Mouse (Mus musculus) ovary, adult 2 months (tissue): ENCODE measurements around the gene Ppp1r27. TPM values are rescaled to one million over a fixed set of nuclear protein-coding genes. Genes with fewer than 3 reads are reported as not detected.

ENCODE experiments used
- polyA plus RNA-seq: library from polyadenylated mRNA; depleted of rRNA; stranded (reverse); fragments of >200 nt; gene quantifications from 2 replicates; pipeline ENCODE4 v1.2.3, GENCODE M21; 2012; rRNA removed

Ppp1r27 gene
- not detected in 2 replicates for polyA plus RNA-seq

DNA sequence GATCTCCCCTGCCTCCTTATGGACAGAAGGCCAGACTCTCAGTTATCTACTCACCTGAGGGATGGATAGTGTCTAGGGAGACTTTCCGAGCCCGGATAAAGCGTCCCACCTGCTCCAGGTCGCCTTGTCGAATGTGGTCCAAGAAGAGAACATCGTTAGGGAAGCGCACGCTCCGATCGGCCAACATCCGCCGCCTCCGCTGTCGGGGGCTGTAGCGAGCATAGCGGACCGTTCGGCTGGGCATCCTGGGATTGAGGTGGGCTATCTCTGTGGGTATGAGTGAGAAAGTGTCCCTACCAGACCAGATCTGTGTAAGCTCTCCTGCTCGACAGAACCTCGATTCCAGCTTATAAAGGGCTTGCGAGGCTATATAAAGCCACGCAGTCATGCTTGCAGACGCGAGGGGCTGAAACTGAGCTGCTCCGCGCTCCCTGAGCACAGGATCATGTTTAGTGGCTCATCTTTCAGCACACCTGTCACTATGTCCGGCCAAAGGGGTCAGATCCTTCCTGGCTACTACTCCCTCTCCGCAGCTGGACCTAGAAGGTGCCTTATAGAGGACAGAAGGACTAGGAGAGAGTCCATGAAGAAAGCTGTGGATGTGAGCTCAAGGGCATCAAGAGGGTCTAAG, at the start of gene Ppp1r27:
Gene Ppp1r27 (minus strand): TSS at position 323 of the 631 bp plus-strand sequence.

DNA sequence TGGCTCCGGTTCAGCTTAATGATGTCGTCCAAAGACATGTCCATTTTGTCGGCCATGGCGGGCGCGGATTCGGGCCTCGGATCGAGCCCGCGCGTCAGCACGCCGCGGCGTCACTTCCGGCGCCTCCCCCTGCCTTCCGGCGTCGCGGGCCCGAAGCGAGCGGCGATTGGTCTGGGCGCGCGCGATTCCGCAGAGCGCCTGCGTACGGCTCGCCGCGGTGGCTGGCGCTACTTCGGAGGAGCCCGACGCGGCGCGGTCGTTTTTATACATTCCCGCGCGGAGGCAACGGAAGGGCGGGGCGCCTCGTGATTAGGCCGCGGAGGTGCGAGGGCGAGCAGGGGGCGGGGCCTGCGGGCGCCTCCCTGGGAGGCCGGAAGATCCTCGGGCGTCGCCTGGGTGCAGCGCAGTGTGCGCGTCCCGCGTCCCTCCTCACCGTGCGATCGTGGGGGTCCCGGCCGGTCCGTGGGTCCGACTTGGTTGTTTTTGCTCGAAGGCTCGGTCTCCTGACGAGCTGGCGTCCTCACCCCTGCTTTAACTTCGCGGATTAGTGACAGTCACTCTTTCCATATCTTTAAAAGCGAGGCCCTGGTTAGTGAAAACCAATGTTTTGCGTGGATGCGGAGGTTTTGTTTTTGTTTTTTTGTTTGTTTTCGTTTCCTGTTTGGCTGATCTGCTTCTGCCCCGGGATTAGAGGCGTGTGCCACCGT, 47.5 kb upstream of the Ppp1r27 start, which contains the start of the genes Alyref and Anapc11:
Gene Alyref (minus strand): TSS at position 83 of the 707 bp plus-strand sequence.
Gene Anapc11 (plus strand): TSS at position 139 of the 707 bp plus-strand sequence.

DNA sequence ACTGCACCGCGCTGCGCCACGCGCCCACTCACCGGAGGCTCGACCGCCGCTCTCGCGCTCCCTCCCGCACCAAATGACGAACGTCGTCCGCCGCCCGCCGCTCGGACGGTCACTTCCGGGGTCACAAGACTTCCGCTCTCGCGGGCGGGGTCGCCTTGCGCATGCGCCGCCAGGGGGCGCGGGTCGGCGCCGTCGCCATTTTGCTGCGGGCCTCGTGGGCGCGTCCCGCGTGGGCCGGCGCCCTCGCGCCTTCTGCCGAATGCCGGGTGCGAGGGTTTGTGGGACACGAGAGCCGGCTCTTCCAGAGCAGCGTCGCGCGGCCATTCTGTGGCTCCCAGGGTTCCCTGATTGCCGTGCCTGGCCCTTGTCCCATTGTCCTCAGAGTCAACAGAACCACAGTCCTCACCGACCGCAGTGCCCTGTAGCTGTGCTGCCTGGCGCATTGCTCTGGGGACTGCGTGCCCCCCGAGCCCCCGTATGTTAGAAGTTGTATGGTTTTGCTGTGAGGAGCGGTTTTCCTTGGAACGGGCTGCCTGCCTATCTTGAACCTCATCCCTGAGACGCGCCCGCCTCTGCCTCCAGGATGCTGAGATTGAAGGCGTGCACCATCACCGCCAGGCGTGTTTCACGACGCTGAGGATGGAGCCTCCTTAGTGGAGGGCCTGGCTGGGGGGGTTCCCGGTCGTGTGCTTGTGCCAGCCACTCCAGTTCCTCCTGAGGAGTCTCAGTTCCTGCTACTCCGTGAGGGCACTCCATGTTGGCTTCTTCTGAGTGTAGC, 30.7 kb upstream of the Ppp1r27 start, which contains the start of gene Arhgdia:
Gene Arhgdia (minus strand): TSS at position 135 of the 778 bp plus-strand sequence.

DNA sequence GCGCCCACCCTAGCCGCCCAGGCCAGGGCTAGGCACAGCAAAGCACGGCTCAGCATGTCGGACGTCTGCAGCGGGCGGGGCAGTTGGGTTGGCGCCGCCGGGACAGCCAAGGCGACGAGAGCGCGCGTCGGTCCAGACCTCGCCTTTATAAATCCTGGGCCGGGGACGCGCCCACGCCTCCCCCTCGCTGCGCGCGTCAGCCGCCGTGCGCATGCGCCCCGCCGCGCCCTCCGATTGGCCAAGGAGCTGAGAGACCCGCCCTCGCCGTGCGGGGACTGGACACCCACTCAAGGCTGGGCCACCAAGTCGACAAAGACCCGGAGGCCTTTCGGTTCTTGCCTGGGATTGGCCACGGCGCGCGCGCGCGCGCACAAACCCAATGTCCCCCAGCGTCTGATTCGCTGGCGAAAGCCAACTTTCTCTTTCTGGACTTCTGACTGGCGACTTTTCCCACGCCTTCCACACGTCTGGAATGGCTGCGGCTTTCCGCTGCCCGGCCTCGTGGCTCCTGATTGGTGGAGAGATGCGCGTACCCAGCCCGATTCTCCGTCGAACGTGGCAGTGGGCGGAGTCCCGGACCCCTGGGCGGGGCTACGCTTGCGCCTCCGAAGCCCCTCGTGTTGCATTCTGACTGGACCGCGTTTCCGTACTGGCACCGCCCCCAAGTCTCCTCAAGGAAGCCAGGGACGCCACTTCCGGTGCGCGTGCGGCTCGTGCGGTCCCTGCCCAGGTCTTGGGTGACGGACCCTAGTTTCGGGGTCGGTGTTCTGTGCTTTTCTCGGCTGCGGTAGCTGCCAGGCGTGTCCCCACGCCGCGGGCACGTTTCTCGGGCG, 22.0 kb upstream of the Ppp1r27 start, which contains the start of gene P4hb:
Gene P4hb (minus strand): TSS at position 502 of the 833 bp plus-strand sequence.

DNA sequence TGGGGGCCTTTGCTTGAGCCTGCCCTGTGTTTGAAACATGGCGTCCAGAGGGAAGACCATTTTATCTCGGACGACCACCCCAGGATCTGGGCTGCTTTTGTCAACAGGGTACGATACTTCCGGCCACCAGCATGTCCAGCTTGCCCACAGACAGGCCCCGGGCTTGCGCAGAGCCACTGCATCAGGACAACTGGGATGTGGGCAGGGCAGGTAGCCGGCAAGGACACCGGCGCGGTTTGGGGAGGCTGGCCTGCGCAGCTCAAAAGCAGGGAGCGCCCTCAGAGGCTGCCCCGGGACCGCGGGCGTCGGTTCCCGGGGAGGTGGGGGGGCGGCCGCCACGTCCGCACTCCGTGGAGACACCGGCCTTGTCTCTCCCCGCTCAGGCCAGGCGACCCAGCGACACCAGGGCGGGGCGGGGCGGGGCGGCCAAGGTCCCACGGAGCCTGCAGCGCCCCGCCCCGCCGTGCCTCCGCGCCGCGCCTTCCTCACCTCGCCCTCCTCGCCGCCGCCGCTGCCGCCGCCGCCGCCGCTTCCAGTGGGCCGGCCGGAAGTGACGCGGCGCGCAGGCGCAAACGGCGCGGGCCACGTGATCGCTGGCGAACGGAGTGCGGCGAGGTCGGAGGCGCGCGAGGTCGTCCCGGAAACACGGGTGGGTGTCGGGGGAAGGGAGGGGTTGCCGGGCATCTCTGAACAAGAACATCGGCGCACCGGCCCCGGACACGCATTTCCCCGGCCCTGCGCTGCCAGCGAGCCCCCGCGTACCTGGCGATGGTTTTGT, 1.6 kb downstream of the Ppp1r27 start, which contains the start of gene Mcrip1:
Gene Mcrip1 (minus strand): TSS at position 560 of the 778 bp plus-strand sequence.

DNA sequence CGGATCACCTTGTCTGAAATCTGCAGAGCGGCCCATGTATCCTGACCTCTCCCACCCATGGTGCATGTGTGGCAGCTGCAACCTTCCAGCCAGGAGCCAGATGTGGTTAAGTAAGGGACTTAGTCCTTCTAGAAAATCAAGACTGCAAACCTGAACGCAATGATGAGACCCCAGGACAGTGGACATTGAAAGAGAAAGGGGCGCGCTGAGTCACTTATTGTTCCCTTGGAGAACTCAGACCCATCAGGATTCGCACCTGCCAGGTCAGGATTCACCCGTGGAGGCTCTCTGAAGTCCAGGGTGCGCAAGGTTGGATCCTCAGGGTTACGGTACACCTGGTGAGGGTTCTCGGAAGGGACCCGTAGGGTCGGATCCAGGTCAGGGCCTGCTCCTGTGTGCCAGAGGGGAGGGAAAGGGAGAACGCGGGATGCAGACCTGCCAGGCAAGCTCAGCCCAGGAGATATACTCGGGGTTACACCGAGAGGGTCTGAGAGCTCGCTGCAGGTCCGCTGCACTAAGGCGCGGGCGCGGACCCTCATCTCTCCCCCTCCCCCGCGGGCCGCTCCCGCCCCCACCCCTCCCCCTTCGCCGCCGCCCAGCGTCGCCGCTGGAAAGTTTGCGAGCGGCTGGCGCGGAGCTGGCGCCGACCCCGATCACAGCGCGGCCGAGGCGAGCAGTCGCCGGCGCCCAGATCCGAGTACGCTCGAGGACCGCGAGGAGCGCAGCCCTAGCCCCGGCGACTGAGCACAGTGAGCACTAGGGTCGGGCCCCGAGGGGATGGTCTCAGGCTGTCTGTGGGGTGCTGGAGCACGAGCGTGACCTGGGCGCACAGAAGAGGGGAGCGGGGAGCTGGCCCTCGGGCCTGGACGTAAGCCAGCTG, 20.6 kb downstream of the Ppp1r27 start, which contains the start of gene Gcgr:
Gene Gcgr (plus strand): TSS at position 615 of the 880 bp plus-strand sequence.

Other genes starting within 250 kb of the Ppp1r27 start
- gene Actg1, start 202.6 kb downstream of the Ppp1r27 start, polyA plus RNA-seq, result 1,216 and 1,304 TPM in 2 replicates
- 0.22 and 0.51 TPM in 2 replicates for gene Fscn2, start 189.6 kb downstream of the Ppp1r27 start, polyA plus RNA-seq
- 110 and 134 TPM in 2 replicates for gene Faap100, start 172.4 kb downstream of the Ppp1r27 start, polyA plus RNA-seq
- 106 and 121 TPM in 2 replicates for gene Nploc4, start 113.4 kb downstream of the Ppp1r27 start, polyA plus RNA-seq
- gene Tspan10, start 108.5 kb downstream of the Ppp1r27 start, polyA plus RNA-seq, result 0.13 TPM in 1 of 2 replicates, not detected in the other
- 1.1 and 1.2 TPM in 2 replicates for gene Pde6g, start 97.6 kb downstream of the Ppp1r27 start, polyA plus RNA-seq
- 30.5 and 34.8 TPM in 2 replicates for gene Oxld1, start 93.1 kb downstream of the Ppp1r27 start, polyA plus RNA-seq
- 13.1 and 17.5 TPM in 2 replicates for gene Ccdc137, start 93.0 kb downstream of the Ppp1r27 start, polyA plus RNA-seq
- 31.1 and 35.0 TPM in 2 replicates for gene Arl16, start 83.5 kb downstream of the Ppp1r27 start, polyA plus RNA-seq
- gene Mrpl12, start 66.5 kb downstream of the Ppp1r27 start, polyA plus RNA-seq, result 115 and 155 TPM in 2 replicates
- gene Slc25a10, start 59.3 kb downstream of the Ppp1r27 start, polyA plus RNA-seq, result 226 and 229 TPM in 2 replicates
- gene Gcgr, start 20.4 kb downstream of the Ppp1r27 start, polyA plus RNA-seq, result 2.3 and 3.3 TPM in 2 replicates
- gene Mcrip1, start 1.4 kb downstream of the Ppp1r27 start, polyA plus RNA-seq, result 185 and 195 TPM in 2 replicates
- 355 TPM in 2 replicates for gene P4hb, start 22.1 kb upstream of the Ppp1r27 start, polyA plus RNA-seq
- gene Arhgdia, start 30.5 kb upstream of the Ppp1r27 start, polyA plus RNA-seq, result 779 and 887 TPM in 2 replicates
- gene Alyref, start 47.2 kb upstream of the Ppp1r27 start, polyA plus RNA-seq, result 30.8 and 42.7 TPM in 2 replicates
- gene Anapc11, start 47.3 kb upstream of the Ppp1r27 start, polyA plus RNA-seq, result 189 and 219 TPM in 2 replicates
- 2.6 and 4.4 TPM in 2 replicates for gene Npb, start 57.3 kb upstream of the Ppp1r27 start, polyA plus RNA-seq
- gene Pcyt2, start 66.8 kb upstream of the Ppp1r27 start, polyA plus RNA-seq, result 279 and 305 TPM in 2 replicates
- gene Sirt7, start 74.1 kb upstream of the Ppp1r27 start, polyA plus RNA-seq, result 77.5 and 98.2 TPM in 2 replicates
- gene Mafg, start 82.5 kb upstream of the Ppp1r27 start, polyA plus RNA-seq, result 75.0 and 78.0 TPM in 2 replicates
- 10.8 and 14.3 TPM in 2 replicates for gene Pycr1, start 92.6 kb upstream of the Ppp1r27 start, polyA plus RNA-seq
- 0.18 TPM in 1 of 2 replicates, not detected in the other for gene Myadml2, start 97.0 kb upstream of the Ppp1r27 start, polyA plus RNA-seq
- 12.7 and 13.6 TPM in 2 replicates for gene Notum, start 110.0 kb upstream of the Ppp1r27 start, polyA plus RNA-seq
- gene Aspscr1, start 121.8 kb upstream of the Ppp1r27 start, polyA plus RNA-seq, result 130 and 142 TPM in 2 replicates
- 57.2 and 79.0 TPM in 2 replicates for gene Cenpx, start 162.6 kb upstream of the Ppp1r27 start, polyA plus RNA-seq
- 97.4 and 99.6 TPM in 2 replicates for gene Lrrc45, start 162.8 kb upstream of the Ppp1r27 start, polyA plus RNA-seq
- gene Rac3, start 170.3 kb upstream of the Ppp1r27 start, polyA plus RNA-seq, result 54.5 and 76.4 TPM in 2 replicates
- gene Dcxr, start 176.1 kb upstream of the Ppp1r27 start, polyA plus RNA-seq, result 317 and 369 TPM in 2 replicates
- gene Cbr2, start 181.0 kb upstream of the Ppp1r27 start, polyA plus RNA-seq, result 193 and 267 TPM in 2 replicates
- 0.31 and 7.3 TPM in 2 replicates for gene Hmga1b, start 211.7 kb upstream of the Ppp1r27 start, polyA plus RNA-seq
- gene Rfng, start 233.1 kb upstream of the Ppp1r27 start, polyA plus RNA-seq, result 74.0 and 77.8 TPM in 2 replicates
- 283 and 304 TPM in 2 replicates for gene Gps1, start 233.1 kb upstream of the Ppp1r27 start, polyA plus RNA-seq
- 54.8 and 64.2 TPM in 2 replicates for gene Dus1l, start 245.3 kb upstream of the Ppp1r27 start, polyA plus RNA-seq